Mouse (Mus musculus): ENCODE measurements around the gene Zfp617. TPM values are rescaled to one million over a fixed set of nuclear protein-coding genes. Genes with fewer than 3 reads are reported as not detected.

Gene Zfp617
- polyA plus RNA-seq, 1 experiment from 2014 or later = 36.0 TPM

GRCm38 (mm10) chr8:71960483-71960882, 52.0 kb downstream of the Zfp617 start:
- Histone ChIP-seq H3K36me3 (replicated peaks) (peaks cover 13% of the 10 kb centered on the region; the same call in 1 of the 2 replicates), H3K4me2 (no peak overlapping the region), H3K4me3 (no peak overlapping the region), H3K27me3 (replicated peaks) (no peaks in the 10 kb centered on the region), H3K9me3 (no peaks in the 10 kb centered on the region), H3K27ac (no peak overlapping the region), H3K9ac (no peak overlapping the region), H3K4me1 (no peaks in the 10 kb centered on the region)
- no peak for ATAC-seq (replicated peaks)

- no peak overlapping the region for H3K27ac ChIP-seq
- ATAC-seq (replicated peaks) = no peak
- H3K36me3 ChIP-seq (replicated peaks) = peaks cover 26% of the 10 kb centered on the region
- 95% methylated on average over 5 of the region's 5 CpGs for WGBS
- H3K4me3 ChIP-seq = no peak overlapping the region
- H3K4me1 ChIP-seq = no peaks in the 10 kb centered on the region
- H3K4me2 ChIP-seq = no peak overlapping the region
- no peaks in the 10 kb centered on the region for H3K27me3 ChIP-seq (replicated peaks)
- H3K9me3 ChIP-seq = no peaks in the 10 kb centered on the region
- no peak overlapping the region for H3K9ac ChIP-seq
Measured at GRCm38 (mm10) chr8:71961796-71962195, 53.4 kb downstream of the Zfp617 start.

GRCm38 (mm10) chr8:71964051-71964450, 55.6 kb downstream of the Zfp617 start:
- Histone ChIP-seq H3K4me1 (no peaks in the 10 kb centered on the region), H3K4me2 (no peak overlapping the region), H3K9me3 (no peaks in the 10 kb centered on the region), H3K36me3 (replicated peaks) (peaks cover 48% of the 10 kb centered on the region), H3K9ac (no peak overlapping the region), H3K27me3 (replicated peaks) (no peaks in the 10 kb centered on the region), H3K4me3 (no peak overlapping the region), H3K27ac (no peak overlapping the region)
- ATAC-seq (replicated peaks) = no peak
- 87% methylated on average over 3 of the region's 3 CpGs for WGBS

- H3K9ac ChIP-seq = no peak overlapping the region
- WGBS = 92% methylated on average over 2 of the region's 2 CpGs
- H3K27me3 ChIP-seq (replicated peaks) = no peaks in the 10 kb centered on the region
- no peak overlapping the region for H3K4me3 ChIP-seq
- H3K4me2 ChIP-seq = no peak overlapping the region
- H3K4me1 ChIP-seq = no peaks in the 10 kb centered on the region
- no peak overlapping the region for H3K27ac ChIP-seq
- H3K9me3 ChIP-seq = no peaks in the 10 kb centered on the region
- ATAC-seq (replicated peaks) = no peak
- H3K36me3 ChIP-seq (replicated peaks) = peaks cover 52% of the 10 kb centered on the region
Measured at GRCm38 (mm10) chr8:71965166-71965565, 56.7 kb downstream of the Zfp617 start.

- Histone ChIP-seq H3K27me3 (replicated peaks) (no peaks in the 10 kb centered on the region), H3K4me2 (no peak overlapping the region), H3K4me3 (no peak overlapping the region), H3K4me1 (no peaks in the 10 kb centered on the region), H3K36me3 (replicated peaks) (peaks cover 52% of the 10 kb centered on the region), H3K27ac (no peak overlapping the region), H3K9ac (no peak overlapping the region), H3K9me3 (no peaks in the 10 kb centered on the region)
- ATAC-seq (replicated peaks) = no peak
Measured at GRCm38 (mm10) chr8:71966411-71966810, 58.0 kb downstream of the Zfp617 start.

- WGBS = 99% methylated on average over 5 of the region's 5 CpGs
- H3K4me3 ChIP-seq = no peak overlapping the region
- ATAC-seq (replicated peaks) = no peak
- H3K9ac ChIP-seq = no peak overlapping the region
- H3K27ac ChIP-seq = no peak overlapping the region
- H3K4me2 ChIP-seq = no peak overlapping the region
- no peaks in the 10 kb centered on the region for H3K4me1 ChIP-seq
- peaks cover 52% of the 10 kb centered on the region for H3K36me3 ChIP-seq (replicated peaks)
- no peaks in the 10 kb centered on the region for H3K9me3 ChIP-seq
- H3K27me3 ChIP-seq (replicated peaks) = no peaks in the 10 kb centered on the region
Measured at GRCm38 (mm10) chr8:71967261-71967660, 58.8 kb downstream of the Zfp617 start.

GRCm38 (mm10) chr8:71968100-71968499, 59.7 kb downstream of the Zfp617 start:
- Histone ChIP-seq H3K4me1 (no peaks in the 10 kb centered on the region), H3K27me3 (replicated peaks) (no peaks in the 10 kb centered on the region), H3K36me3 (replicated peaks) (peaks cover 52% of the 10 kb centered on the region), H3K27ac (no peak overlapping the region), H3K4me2 (no peak overlapping the region), H3K9ac (no peak overlapping the region), H3K9me3 (no peaks in the 10 kb centered on the region), H3K4me3 (no peak overlapping the region)
- WGBS = 87% methylated on average over 6 of the region's 6 CpGs
- no peak for ATAC-seq (replicated peaks)

GRCm38 (mm10) chr8:71968636-71969035, 60.2 kb downstream of the Zfp617 start:
- Histone ChIP-seq H3K36me3 (replicated peaks) (peaks cover 52% of the 10 kb centered on the region), H3K9me3 (no peaks in the 10 kb centered on the region), H3K27ac (no peak overlapping the region), H3K4me1 (no peaks in the 10 kb centered on the region), H3K4me2 (no peak overlapping the region), H3K27me3 (replicated peaks) (no peaks in the 10 kb centered on the region), H3K9ac (no peak overlapping the region), H3K4me3 (no peak overlapping the region)
- WGBS = 92% methylated on average over 6 of the region's 6 CpGs
- ATAC-seq (replicated peaks) = no peak

- Histone ChIP-seq H3K9ac (no peak overlapping the region), H3K4me2 (no peak overlapping the region), H3K27me3 (replicated peaks) (no peaks in the 10 kb centered on the region), H3K4me1 (no peaks in the 10 kb centered on the region), H3K9me3 (no peaks in the 10 kb centered on the region), H3K4me3 (no peak overlapping the region), H3K36me3 (replicated peaks) (peaks cover 24% of the 10 kb centered on the region), H3K27ac (no peak overlapping the region)
- 75% methylated on average over 1 of the region's 1 CpGs for WGBS
- no peak for ATAC-seq (replicated peaks)
Measured at GRCm38 (mm10) chr8:71971945-71972344, 63.5 kb downstream of the Zfp617 start.

- no peak overlapping the region for H3K9ac ChIP-seq
- no peak for ATAC-seq (replicated peaks)
- no peak overlapping the region for H3K27ac ChIP-seq
Measured at GRCm38 (mm10) chr8:71974211-71974610, 65.8 kb downstream of the Zfp617 start.

GRCm38 (mm10) chr8:71981032-71981431, 72.6 kb downstream of the Zfp617 start:
- no peak overlapping the region for H3K4me2 ChIP-seq
- H3K27ac ChIP-seq = no peak overlapping the region
- 78% methylated on average over 2 of the region's 2 CpGs for WGBS
- H3K4me3 ChIP-seq = no peak overlapping the region
- no peaks in the 10 kb centered on the region for H3K9me3 ChIP-seq
- H3K4me1 ChIP-seq = no peaks in the 10 kb centered on the region
- H3K9ac ChIP-seq = no peak overlapping the region
- ATAC-seq (replicated peaks) = no peak
- no peaks in the 10 kb centered on the region for H3K36me3 ChIP-seq (replicated peaks)
- H3K27me3 ChIP-seq (replicated peaks) = no peaks in the 10 kb centered on the region

More at GRCm38 (mm10) chr8:71974211-71974610, 65.8 kb downstream of the Zfp617 start:
- H3K36me3 ChIP-seq (replicated peaks) = peaks cover 2% of the 10 kb centered on the region; the same call in 1 of the 2 replicates
- no peak overlapping the region for H3K4me3 ChIP-seq
- H3K4me2 ChIP-seq = no peak overlapping the region
- H3K4me1 ChIP-seq = no peaks in the 10 kb centered on the region
- H3K9me3 ChIP-seq = no peaks in the 10 kb centered on the region
- no peaks in the 10 kb centered on the region for H3K27me3 ChIP-seq (replicated peaks)
- WGBS = 87% methylated on average over 3 of the region's 3 CpGs

GRCm38 (mm10) chr8:71981456-71981855, 73.0 kb downstream of the Zfp617 start:
- no peaks in the 10 kb centered on the region for H3K36me3 ChIP-seq (replicated peaks)
- H3K4me1 ChIP-seq = no peaks in the 10 kb centered on the region
- H3K27ac ChIP-seq = no peak overlapping the region
- no peaks in the 10 kb centered on the region for H3K9me3 ChIP-seq
- no peak for ATAC-seq (replicated peaks)
- no peak overlapping the region for H3K4me3 ChIP-seq
- H3K9ac ChIP-seq = no peak overlapping the region
- H3K4me2 ChIP-seq = no peak overlapping the region
- H3K27me3 ChIP-seq (replicated peaks) = no peaks in the 10 kb centered on the region
- WGBS = 92% methylated on average over 4 of the region's 4 CpGs

All from midbrain, embryonic 15.5 days (tissue).